Mouse (Mus musculus) neural tube, embryonic 13.5 days (tissue): ENCODE results near the gene Hmgcll1. TPM values are rescaled to one million over a fixed set of nuclear protein-coding genes. Genes with fewer than 3 reads are reported as not detected.

Source experiments
- ATAC-seq: fragments of 200-750 bp; cut with Nextera tagmentation; 2 replicates; pipeline ENCODE4 v1.8.0; 2017; ENCODE audit warnings: low read depth, mild to moderate bottlenecking, moderate TSS enrichment, moderate library complexity
- H3K27ac ChIP-seq: fragments of 300-500 bp; sonication (generic); replicated peaks from 2 replicates; pipeline ENCODE4 v1.5.1; 2015; ENCODE audit warnings: moderate library complexity, mild to moderate bottlenecking, inconsistent platforms
- H3K27me3 ChIP-seq: fragments of 300-500 bp; sonication (generic); 2 replicates; pipeline ENCODE4 v1.6.1; 2015; ENCODE audit warnings: mild to moderate bottlenecking, inconsistent platforms
- H3K36me3 ChIP-seq: fragments of 300-500 bp; sonication (generic); 2 replicates; pipeline ENCODE4 v1.6.1; 2015; ENCODE audit warnings: mild to moderate bottlenecking, inconsistent platforms
- H3K4me1 ChIP-seq: fragments of 300-500 bp; sonication (generic); replicated peaks from 2 replicates; pipeline ENCODE4 v1.6.1; 2015; ENCODE audit warnings: inconsistent platforms
- H3K4me2 ChIP-seq: fragments of 300-500 bp; sonication (generic); 2 replicates; pipeline ENCODE4 v1.6.1; 2015; ENCODE audit warnings: inconsistent platforms, mild to moderate bottlenecking, moderate library complexity
- H3K4me3 ChIP-seq: fragments of 300-500 bp; sonication (generic); 2 replicates; pipeline ENCODE4 v1.5.1; 2015; ENCODE audit warnings: mild to moderate bottlenecking, inconsistent platforms
- H3K9ac ChIP-seq: fragments of 300-500 bp; sonication (generic); 2 replicates; pipeline ENCODE4 v1.6.1; 2015; ENCODE audit warnings: moderate library complexity, mild to moderate bottlenecking, inconsistent platforms
- H3K9me3 ChIP-seq: fragments of 300-500 bp; sonication (generic); 2 replicates; pipeline ENCODE4 v1.6.1; 2016; ENCODE audit warnings: inconsistent platforms
- WGBS: fragments of 180-500 bp; shearing (Covaris S2); methylation state at CpG from one replicate; pipeline ENCODE4 v1.1.7; 2015; 5-methylcytosine and 5-hydroxymethylcytosine counted together
- polyA plus RNA-seq: library from polyadenylated mRNA; unstranded; fragments of >200 nt; fragmentation: Nextera tagmentation; extraction: Ambion mirVana; gene quantifications from 2 replicates; pipeline ENCODE4 v1.2.1, GENCODE M21; 2015

Hmgcll1 gene
- polyA plus RNA-seq, 1 experiment from 2014 or later: 22.5 TPM

- H3K4me2 ChIP-seq: peak overlapping the region; percentile 74; the same call in 1 of the 2 replicates
- H3K4me1 ChIP-seq: peaks cover 26% of the 10 kb centered on the region
- no peak overlapping the region for H3K9ac ChIP-seq
- H3K9me3 ChIP-seq: no peaks in the 10 kb centered on the region
- no peak overlapping the region for H3K27ac ChIP-seq
- no peak overlapping the region for H3K4me3 ChIP-seq
- no peak for ATAC-seq
- 91% methylated on average over 10 of the region's 10 CpGs for WGBS
- H3K36me3 ChIP-seq: no peaks in the 10 kb centered on the region
- H3K27me3 ChIP-seq: no peaks in the 10 kb centered on the region
Measured at GRCm38 (mm10) chr9:76016506-76016905, 1.9 kb downstream of the Hmgcll1 start.

DNA sequence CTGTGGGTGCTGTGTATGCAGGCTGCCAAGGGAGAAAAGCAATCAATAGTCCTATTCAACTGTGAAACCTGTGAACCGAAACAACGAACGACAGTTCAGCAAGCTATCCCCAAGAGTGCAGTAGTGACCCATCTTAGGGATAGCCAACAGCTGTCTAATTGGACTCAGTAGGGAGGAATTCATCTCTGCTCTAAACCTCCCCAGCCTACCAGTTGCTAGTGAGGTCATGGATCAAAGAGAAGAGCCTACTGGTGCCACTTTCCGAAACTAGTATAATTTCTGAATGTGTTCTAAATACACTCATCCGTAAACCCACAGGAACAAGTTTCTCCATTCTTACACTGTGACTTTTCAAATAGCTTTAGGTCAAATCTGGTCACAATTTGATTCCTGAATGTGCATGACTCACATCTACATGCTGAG lies 8.9 kb downstream of the Hmgcll1 start:
- Histone ChIP-seq H3K4me1 (peaks cover 8% of the 10 kb centered on the region), H3K9ac (no peak overlapping the region), H3K36me3 (no peaks in the 10 kb centered on the region), H3K9me3 (no peaks in the 10 kb centered on the region), H3K27ac (no peak overlapping the region), H3K4me2 (no peak overlapping the region), H3K27me3 (no peaks in the 10 kb centered on the region), H3K4me3 (no peak overlapping the region)
- WGBS: 49% methylated on average over 5 of the region's 5 CpGs
- ATAC-seq: no peak

DNA sequence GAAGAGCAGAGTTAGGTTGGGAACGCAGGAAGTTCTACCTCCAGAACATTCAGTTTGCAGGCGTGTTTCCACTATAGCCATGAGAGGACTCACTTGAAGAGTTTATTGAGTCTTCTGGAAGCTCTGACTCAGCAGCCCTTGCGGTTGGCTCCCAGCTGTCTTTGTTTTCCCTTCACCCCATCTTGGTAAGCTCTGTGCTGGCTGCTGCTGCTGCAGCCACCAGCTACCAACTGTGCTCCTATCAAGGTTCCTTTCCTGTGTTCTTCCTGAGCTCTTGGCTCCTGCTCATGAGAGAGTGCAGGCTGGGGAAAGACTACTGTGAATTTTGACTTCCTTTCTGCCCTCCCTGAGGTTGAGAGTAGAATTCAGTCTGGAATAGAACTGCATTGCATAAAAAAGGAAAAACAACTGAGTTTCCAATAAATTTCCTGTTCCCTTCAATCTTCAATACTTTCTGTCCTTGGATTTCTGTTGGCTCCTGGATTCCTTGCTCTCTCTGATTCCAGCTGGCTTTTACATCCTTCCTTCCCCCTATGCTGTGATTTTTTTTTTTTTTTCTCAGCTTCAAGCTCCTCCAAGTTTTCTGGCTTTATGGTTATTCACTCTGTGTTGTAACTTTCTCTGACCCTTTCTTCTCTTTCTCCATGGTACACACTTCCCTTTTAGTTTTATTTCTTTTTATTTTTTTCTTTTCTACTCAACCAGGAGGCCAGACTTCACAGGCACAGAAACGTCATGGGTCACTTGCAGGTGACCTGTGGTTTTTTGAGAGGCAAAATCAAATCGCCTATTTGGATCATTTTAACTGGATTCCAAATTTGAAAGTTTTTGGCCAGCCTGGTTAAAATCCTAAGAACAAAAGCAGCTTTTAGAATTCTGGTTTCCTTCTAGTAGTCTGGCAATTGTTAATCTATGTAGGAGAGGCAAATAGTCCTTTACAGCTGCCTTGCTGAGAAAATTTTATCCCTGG lies 9.9 kb downstream of the Hmgcll1 start:
- Histone ChIP-seq H3K4me1 (peaks cover 8% of the 10 kb centered on the region), H3K9me3 (no peaks in the 10 kb centered on the region), H3K27ac (0 out of 2 replicates have a peak overlapping the region, but pooled peaks have one; percentile 11), H3K9ac (no peak overlapping the region), H3K4me3 (no peak overlapping the region), H3K27me3 (no peaks in the 10 kb centered on the region), H3K36me3 (no peaks in the 10 kb centered on the region), H3K4me2 (no peak overlapping the region)
- no peak for ATAC-seq
- 58% methylated on average over 5 of the region's 5 CpGs for WGBS

DNA sequence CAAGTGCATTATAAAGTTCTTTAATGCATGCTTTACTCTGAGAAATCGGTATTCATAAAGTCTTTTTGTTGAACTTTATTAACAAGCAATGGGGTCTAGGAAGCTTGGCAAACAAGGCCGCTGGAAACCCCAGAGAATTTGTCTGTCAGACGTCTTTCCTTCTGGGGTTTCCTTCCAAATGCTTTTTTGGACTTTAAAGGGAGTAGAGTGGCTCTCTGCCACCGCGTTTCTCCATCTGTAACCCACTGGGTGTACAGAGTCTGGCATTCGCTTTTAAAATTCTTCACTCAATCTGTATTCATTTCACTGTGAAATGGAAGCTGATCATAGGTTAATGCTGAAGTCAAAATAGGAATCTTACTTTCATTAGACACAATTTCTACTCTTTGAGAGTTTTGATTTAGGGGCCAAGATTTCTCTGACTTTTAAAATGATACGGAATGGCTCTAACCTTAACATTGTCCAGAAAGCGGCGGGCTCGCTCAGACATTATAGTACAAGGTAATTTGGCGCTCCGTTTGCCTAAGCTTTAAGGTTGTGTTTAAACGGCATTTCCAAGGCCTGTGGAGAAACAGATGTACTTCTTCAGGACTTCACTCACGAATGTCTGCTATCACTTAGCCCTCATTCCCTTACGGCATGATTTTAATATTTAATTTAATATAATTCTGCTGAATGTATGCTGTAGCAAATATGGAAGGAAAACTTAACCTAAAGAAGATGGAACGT lies 15.0 kb downstream of the Hmgcll1 start:
- Histone ChIP-seq H3K4me3 (no peak overlapping the region), H3K4me1 (no peaks in the 10 kb centered on the region), H3K27ac (no peak overlapping the region), H3K4me2 (no peak overlapping the region), H3K27me3 (no peaks in the 10 kb centered on the region), H3K36me3 (no peaks in the 10 kb centered on the region), H3K9ac (no peak overlapping the region), H3K9me3 (no peaks in the 10 kb centered on the region)
- no peak for ATAC-seq
- 86% methylated on average over 16 of the region's 16 CpGs for WGBS

- Histone ChIP-seq H3K27me3 (no peaks in the 10 kb centered on the region), H3K4me3 (no peak overlapping the region), H3K27ac (no peak overlapping the region), H3K4me2 (no peak overlapping the region), H3K9me3 (no peaks in the 10 kb centered on the region), H3K4me1 (peaks cover 16% of the 10 kb centered on the region), H3K9ac (no peak overlapping the region), H3K36me3 (no peaks in the 10 kb centered on the region)
- 24% methylated on average over 7 of the region's 7 CpGs for WGBS
- no peak for ATAC-seq
Measured at GRCm38 (mm10) chr9:76035058-76035457, 20.4 kb downstream of the Hmgcll1 start.

GRCm38 (mm10) chr9:76038327-76039103 lies 23.9 kb downstream of the Hmgcll1 start:
- no peaks in the 10 kb centered on the region for H3K27me3 ChIP-seq
- 56% methylated on average over 9 of the region's 9 CpGs for WGBS
- H3K36me3 ChIP-seq: no peaks in the 10 kb centered on the region
- no peak overlapping the region for H3K9ac ChIP-seq
- no peak overlapping the region for H3K4me3 ChIP-seq
- H3K27ac ChIP-seq: no peak overlapping the region
- H3K4me1 ChIP-seq: peaks cover 19% of the 10 kb centered on the region
- no peaks in the 10 kb centered on the region for H3K9me3 ChIP-seq
- peak; percentile 15; the same call in 1 of the 2 replicates for ATAC-seq
- no peak overlapping the region for H3K4me2 ChIP-seq

GRCm38 (mm10) chr9:76039711-76040110 lies 25.1 kb downstream of the Hmgcll1 start:
- Histone ChIP-seq H3K4me1 (peaks cover 19% of the 10 kb centered on the region), H3K9me3 (no peaks in the 10 kb centered on the region), H3K27ac (no peak overlapping the region), H3K9ac (no peak overlapping the region), H3K4me3 (no peak overlapping the region), H3K36me3 (no peaks in the 10 kb centered on the region), H3K4me2 (no peak overlapping the region), H3K27me3 (no peaks in the 10 kb centered on the region)
- no peak for ATAC-seq
- 84% methylated on average over 5 of the region's 5 CpGs for WGBS

DNA sequence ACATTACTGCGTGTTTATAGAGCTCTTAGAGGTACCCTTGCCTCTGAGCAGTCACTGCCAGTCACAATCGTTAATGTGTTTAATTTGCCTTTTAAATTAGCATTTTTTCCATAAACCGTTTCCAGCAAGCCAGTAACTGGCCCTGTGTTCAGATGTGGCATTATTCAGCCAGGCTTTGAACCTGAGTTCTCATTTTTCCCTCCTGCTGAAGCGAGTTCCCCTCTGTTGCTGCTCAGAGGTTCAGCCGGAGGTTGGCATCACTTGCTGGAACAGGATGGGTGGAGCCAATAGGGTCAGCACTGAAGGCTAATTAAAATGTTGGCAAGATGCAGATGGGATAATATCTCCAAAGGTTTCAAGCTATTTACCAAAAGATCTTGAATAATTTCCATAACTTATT lies 28.7 kb downstream of the Hmgcll1 start:
- no peak overlapping the region for H3K4me3 ChIP-seq
- no peak overlapping the region for H3K9ac ChIP-seq
- H3K27ac ChIP-seq: no peak overlapping the region
- H3K36me3 ChIP-seq: no peaks in the 10 kb centered on the region
- no peaks in the 10 kb centered on the region for H3K27me3 ChIP-seq
- ATAC-seq: no peak
- no peak overlapping the region for H3K4me2 ChIP-seq
- 57% methylated on average over 5 of the region's 5 CpGs for WGBS
- H3K4me1 ChIP-seq: peaks cover 9% of the 10 kb centered on the region
- H3K9me3 ChIP-seq: no peaks in the 10 kb centered on the region

- Histone ChIP-seq H3K27me3 (no peaks in the 10 kb centered on the region), H3K4me3 (no peak overlapping the region), H3K4me2 (no peak overlapping the region), H3K4me1 (0 out of 2 replicates have a peak, but pooled peaks cover 2% of the 10 kb centered on the region), H3K27ac (no peak overlapping the region), H3K9ac (no peak overlapping the region), H3K9me3 (no peaks in the 10 kb centered on the region), H3K36me3 (0 out of 2 replicates have a peak, but pooled peaks cover 8% of the 10 kb centered on the region)
- 79% methylated on average over 3 of the region's 3 CpGs for WGBS
- ATAC-seq: no peak
Measured at GRCm38 (mm10) chr9:76060935-76061334, 46.3 kb downstream of the Hmgcll1 start.

- 0 out of 2 replicates have a peak, but pooled peaks cover 8% of the 10 kb centered on the region for H3K36me3 ChIP-seq
- no peaks in the 10 kb centered on the region for H3K27me3 ChIP-seq
- ATAC-seq: no peak
- no peak overlapping the region for H3K9ac ChIP-seq
- 74% methylated on average over 4 of the region's 4 CpGs for whole genome bisulfite sequencing
- H3K4me2 ChIP-seq: no peak overlapping the region
- H3K27ac ChIP-seq: no peak overlapping the region
- H3K4me1 ChIP-seq: 0 out of 2 replicates have a peak, but pooled peaks cover 2% of the 10 kb centered on the region
- H3K4me3 ChIP-seq: no peak overlapping the region
- H3K9me3 ChIP-seq: no peaks in the 10 kb centered on the region
Measured at GRCm38 (mm10) chr9:76061492-76061891, 46.8 kb downstream of the Hmgcll1 start.

- Histone ChIP-seq H3K36me3 (no peaks in the 10 kb centered on the region), H3K9me3 (no peaks in the 10 kb centered on the region), H3K9ac (no peak overlapping the region), H3K4me2 (no peak overlapping the region), H3K4me3 (no peak overlapping the region), H3K27ac (no peak overlapping the region), H3K27me3 (no peaks in the 10 kb centered on the region), H3K4me1 (0 out of 2 replicates have a peak, but pooled peaks cover 2% of the 10 kb centered on the region)
- ATAC-seq: no peak
- 68% methylated on average over 2 of the region's 2 CpGs for WGBS
Measured at GRCm38 (mm10) chr9:76064164-76064563, 49.5 kb downstream of the Hmgcll1 start.
